ENCODE assay signal across 26 mouse cellular contexts in the genomic region with DNA sequence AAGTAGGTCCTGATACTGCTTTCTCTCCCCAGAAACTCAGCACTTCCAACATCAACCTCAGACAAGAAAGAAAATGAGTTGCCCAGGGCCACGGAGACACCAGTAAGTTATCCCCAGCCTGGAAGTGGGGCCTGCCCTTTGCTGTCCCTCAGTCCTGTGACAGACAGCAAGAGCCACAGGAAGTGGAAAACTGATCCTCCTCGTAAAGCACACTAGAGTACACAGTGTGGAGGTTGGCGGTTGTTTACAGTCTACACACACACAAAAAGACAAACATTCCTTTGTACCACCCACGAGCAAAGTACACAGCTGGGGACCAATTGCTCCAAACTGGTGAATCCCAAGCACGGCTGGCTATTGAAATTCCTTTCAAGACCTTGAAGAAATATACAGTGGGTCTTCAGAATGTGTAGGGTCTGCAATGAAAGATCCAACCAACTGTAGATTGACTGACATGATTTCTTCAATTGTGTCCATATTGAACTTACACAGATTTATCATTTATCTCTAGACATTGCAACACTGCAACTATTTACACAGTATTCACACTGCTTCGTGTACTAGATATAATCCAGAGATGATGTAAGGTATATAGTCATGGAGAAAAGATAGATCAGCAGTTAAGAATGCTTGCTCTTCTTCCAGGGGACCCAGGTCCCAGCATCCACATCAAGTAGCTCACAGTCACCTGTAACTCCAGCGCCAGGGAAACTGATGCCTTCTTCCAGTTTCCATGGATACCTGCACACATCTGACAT. TPM values are rescaled to one million over a fixed set of nuclear protein-coding genes. Genes with fewer than 3 reads are reported as not detected.
DNase-seq lines count a peak whose midpoint lies in the region; ATAC-seq and TF ChIP-seq lines count a peak whose summit lies in the region.
"Had no signal": no experiment of that assay in that cellular context is flagged by ENCODE, and none has a peak within 500 bp of the region (broad histone marks: within the 10 kb centered on the region; RNA-seq: fewer than 3 reads in every experiment).

No protein-coding gene starts in this region.

- H3K9me3 ChIP-seq in lung, embryonic 14.5 days (ENCODE audit: low read depth, low read length): no peaks in the 10 kb centered on the region
- no peaks in the 10 kb centered on the region for H3K9me3 ChIP-seq in liver, embryonic 13.5 days (replicated peaks)
- H3K9me3 ChIP-seq: embryonic facial prominence, embryonic 13.5 days; hindbrain, embryonic 10.5 days; lung, embryonic 15.5 days; midbrain, embryonic 13.5 days; neural tube, embryonic 12.5 days had no signal

- no peak overlapping the region for H3K27ac ChIP-seq in lung, embryonic 14.5 days (ENCODE audit: low read depth)
- H3K27ac ChIP-seq in liver, embryonic 13.5 days: no peak overlapping the region
- H3K27ac ChIP-seq: embryonic facial prominence, embryonic 13.5 days; hindbrain, embryonic 10.5 days; hindbrain, postnatal 0 days; lung, embryonic 15.5 days; midbrain, embryonic 13.5 days; neural tube, embryonic 12.5 days had no signal

- no peak overlapping the region for H3K9ac ChIP-seq in lung, embryonic 14.5 days
- no peak overlapping the region for H3K9ac ChIP-seq in liver, embryonic 13.5 days
- H3K9ac ChIP-seq: embryonic facial prominence, embryonic 13.5 days; lung, embryonic 15.5 days; midbrain, embryonic 13.5 days; neural tube, embryonic 12.5 days had no signal

- no peak for TF ChIP-seq CTCF in lung, embryonic 14.5 days (IDR thresholded peaks at IDR 0.05; ENCODE audit: low read depth)

- no peaks in the 10 kb centered on the region for H3K36me3 ChIP-seq in lung, embryonic 14.5 days (ENCODE audit: insufficient read depth)
- H3K36me3 ChIP-seq in liver, embryonic 13.5 days: no peaks in the 10 kb centered on the region
- H3K36me3 ChIP-seq: embryonic facial prominence, embryonic 13.5 days; hindbrain, embryonic 10.5 days; lung, embryonic 15.5 days; midbrain, embryonic 13.5 days; neural tube, embryonic 12.5 days had no signal

- no peak overlapping the region for H3K4me3 ChIP-seq in lung, embryonic 14.5 days (ENCODE audit: low read depth, low read length)
- no peak overlapping the region for H3K4me3 ChIP-seq in liver, embryonic 13.5 days (replicated peaks)
- H3K4me3 ChIP-seq: embryonic facial prominence, embryonic 13.5 days; hindbrain, embryonic 10.5 days; lung, embryonic 15.5 days; midbrain, embryonic 13.5 days; neural tube, embryonic 12.5 days had no signal

- H3K4me2 ChIP-seq in lung, embryonic 14.5 days: no peak overlapping the region
- H3K4me2 ChIP-seq in liver, embryonic 13.5 days: no peak overlapping the region
- H3K4me2 ChIP-seq: embryonic facial prominence, embryonic 13.5 days; lung, embryonic 15.5 days; midbrain, embryonic 13.5 days; neural tube, embryonic 12.5 days had no signal

- no peaks in the 10 kb centered on the region for H3K4me1 ChIP-seq in lung, embryonic 14.5 days (ENCODE audit: insufficient read depth)
- H3K4me1 ChIP-seq in liver, embryonic 13.5 days (replicated peaks): no peaks in the 10 kb centered on the region
- H3K4me1 ChIP-seq: hindbrain, embryonic 10.5 days; lung, embryonic 15.5 days; midbrain, embryonic 13.5 days; neural tube, embryonic 12.5 days had no signal

- no peaks in the 10 kb centered on the region for H3K27me3 ChIP-seq in lung, embryonic 14.5 days (ENCODE audit: insufficient read depth, low read length)
- H3K27me3 ChIP-seq in liver, embryonic 13.5 days: no peaks in the 10 kb centered on the region
- H3K27me3 ChIP-seq: embryonic facial prominence, embryonic 13.5 days; lung, embryonic 15.5 days; midbrain, embryonic 13.5 days; neural tube, embryonic 12.5 days had no signal

- DNase-seq in lung, embryonic 14.5 days: peak; percentile 13
- DNase-seq in lung, postnatal 36 days: no peak
- peak; percentile 2 for DNase-seq in embryo, embryonic 10.5 days (ENCODE audit: low spot score)
- DNase-seq in liver, embryonic 13.5 days: no peak
- peak; percentile 5 for DNase-seq in yolk sac, embryonic 10.5 days (ENCODE audit: low spot score)
- no peak for DNase-seq in gastrocnemius, postnatal 25 days
- DNase-seq in gastrocnemius, postnatal 10 days: no peak
- DNase-seq: adrenal gland, postnatal 25 days; cerebellum, adult 2 months; gastrocnemius, postnatal 36 days; kidney, adult 8-10 months; kidney, postnatal 25 days; thymus, adult 18-20 months; thymus, postnatal 4 days had no signal

- ATAC-seq in lung, embryonic 14.5 days (ENCODE audit: insufficient read depth): no peak
- ATAC-seq in liver, embryonic 13.5 days (ENCODE audit: low read depth): peak; percentile 81
- ATAC-seq: forebrain, embryonic 14.5 days; hindbrain, postnatal 0 days; midbrain, embryonic 13.5 days had no signal

- 32% methylated on average over 7 of the region's 7 CpGs for WGBS in lung, embryonic 14.5 days
- WGBS in liver, embryonic 13.5 days (ENCODE audit: insufficient replicate concordance): 42% methylated on average over 7 of the region's 7 CpGs

RNA-seq across cellular contexts. Expression of gene Rcvrn, which starts 27.5 kb away (rescaled TPM):
- polyA plus RNA-seq in lung, embryonic 14.5 days (2014; fragmentation: Nextera tagmentation; extraction: Ambion mirVana): not detected in 2 replicates
- not detected in 2 replicates for polyA plus RNA-seq in liver, embryonic 13.5 days (2015; fragmentation: Nextera tagmentation; extraction: Ambion mirVana)
- total RNA-seq in gastrocnemius, postnatal 25 days (2021): under 1 TPM in 1 of 2 experiments, not detected in 1; 0.27 TPM
- not detected for total RNA-seq in gastrocnemius, postnatal 10 days (2021)
- total RNA-seq: adrenal gland, postnatal 25 days; gastrocnemius, postnatal 36 days; hindbrain, postnatal 0 days; megakaryocyte progenitor cell, adult 5-6 weeks had no signal
- polyA plus RNA-seq: C2C12; embryonic facial prominence, embryonic 13.5 days; forebrain, embryonic 14.5 days; heart, postnatal 0 days; hindbrain, embryonic 10.5 days; hindbrain, postnatal 0 days; limb, embryonic 11.5 days; lung, embryonic 15.5 days; midbrain, embryonic 13.5 days; neural tube, embryonic 12.5 days had no signal

RNA-seq across cellular contexts. Expression of gene Glp2r, which starts 48.4 kb away (rescaled TPM):
- polyA plus RNA-seq in lung, embryonic 14.5 days (2014; fragmentation: Nextera tagmentation; extraction: Ambion mirVana): 0.11 and 0.12 TPM in 2 replicates
- 0.12 and 0.15 TPM in 2 replicates for polyA plus RNA-seq in liver, embryonic 13.5 days (2015; fragmentation: Nextera tagmentation; extraction: Ambion mirVana)
- total RNA-seq in gastrocnemius, postnatal 25 days (2021): under 1 TPM; 0.19 to 0.51 TPM
- total RNA-seq in gastrocnemius, postnatal 10 days (2021): under 1 TPM; 0.09 to 0.12 TPM
- total RNA-seq: adrenal gland, postnatal 25 days; hindbrain, postnatal 0 days; megakaryocyte progenitor cell, adult 5-6 weeks had no signal
- polyA plus RNA-seq: C2C12; embryonic facial prominence, embryonic 13.5 days; heart, postnatal 0 days; hindbrain, embryonic 10.5 days; midbrain, embryonic 13.5 days; neural tube, embryonic 12.5 days had no signal

RNA-seq across cellular contexts. Expression of gene Gsg1l2, which starts 51.8 kb away (rescaled TPM):
- not detected in 2 replicates for polyA plus RNA-seq in lung, embryonic 14.5 days (2014; fragmentation: Nextera tagmentation; extraction: Ambion mirVana)
- not detected in 2 replicates for polyA plus RNA-seq in liver, embryonic 13.5 days (2015; fragmentation: Nextera tagmentation; extraction: Ambion mirVana)
- not detected for total RNA-seq in gastrocnemius, postnatal 25 days (2021)
- not detected for total RNA-seq in gastrocnemius, postnatal 10 days (2021)
- total RNA-seq: adrenal gland, postnatal 25 days; gastrocnemius, postnatal 36 days; hindbrain, postnatal 0 days; left cerebral cortex, adult 8-10 months; megakaryocyte progenitor cell, adult 5-6 weeks had no signal
- polyA plus RNA-seq: C2C12; cerebellum, adult 2 months; embryonic facial prominence, embryonic 13.5 days; forebrain, embryonic 14.5 days; heart, postnatal 0 days; hindbrain, embryonic 10.5 days; hindbrain, postnatal 0 days; limb, embryonic 11.5 days; lung, embryonic 15.5 days; midbrain, embryonic 13.5 days; neural tube, embryonic 12.5 days had no signal

Comparison
In these comparisons a context has a peak if more than half of its experiments do, and no peak if none do; other contexts are left out.
1. DNase-seq: peak in lung, embryonic 14.5 days (single experiment), embryo, embryonic 10.5 days (single experiment) and yolk sac, embryonic 10.5 days (single experiment); none in lung, postnatal 36 days (single experiment), liver, embryonic 13.5 days (single experiment), gastrocnemius, postnatal 25 days (single experiment) and gastrocnemius, postnatal 10 days (single experiment).